Mouse (Mus musculus): ENCODE results near the gene Plek.
"Not testable (repeated sequence)": the region's sequence is repeated elsewhere in the genome, so short reads cannot be mapped to it uniquely, and the experiment has no call there.

The Plek gene

DNA sequence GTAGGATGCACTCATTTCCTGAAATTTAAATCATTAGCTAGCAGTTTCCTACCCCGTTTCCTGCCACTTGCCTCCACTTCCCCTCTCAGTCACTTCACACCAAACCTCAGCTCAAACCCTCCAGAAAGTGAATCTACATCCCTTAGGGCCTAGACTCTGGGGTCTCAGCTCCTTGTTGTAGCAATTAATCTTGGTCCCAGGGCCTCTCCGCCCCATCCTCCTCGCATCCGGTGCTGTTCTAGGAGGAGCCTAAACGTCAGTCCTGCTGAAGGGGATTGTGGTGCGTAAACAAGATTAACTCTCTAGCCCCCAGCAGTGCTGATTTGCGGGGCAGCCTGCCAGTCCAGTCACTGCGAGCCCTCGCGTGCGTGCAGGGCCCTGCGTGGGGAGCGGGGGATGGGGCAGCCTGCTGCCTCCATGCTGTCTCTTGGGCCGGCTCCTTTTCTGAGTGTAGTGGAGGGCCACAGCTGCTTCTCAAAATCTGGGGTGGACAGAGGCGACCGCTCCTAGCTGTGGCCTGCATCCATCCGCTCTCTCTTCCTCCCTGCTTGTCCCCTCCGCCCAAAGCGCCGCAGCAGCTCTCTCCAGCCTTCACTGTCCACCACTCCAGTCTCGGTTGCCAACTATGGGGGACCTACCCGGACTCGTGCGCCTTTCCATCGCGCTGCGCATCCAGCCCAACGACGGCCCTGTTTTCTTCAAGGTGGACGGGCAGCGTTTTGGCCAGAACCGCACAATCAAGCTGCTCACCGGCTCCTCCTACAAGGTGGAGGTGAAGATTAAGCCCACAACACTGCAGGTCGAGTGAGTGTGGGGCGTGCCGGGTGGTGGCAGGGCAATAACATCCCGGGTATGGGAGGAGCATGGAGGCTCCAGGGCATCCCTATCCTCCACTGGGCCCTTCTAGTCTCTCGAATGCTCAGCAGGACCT lies at the start of gene Plek, which contains the start of gene Cnrip1:
TSS of gene Plek (minus strand) at position 837 of the 931 bp plus-strand sequence.
TSS of gene Cnrip1 (plus strand) at position 42 of the 931 bp plus-strand sequence.
- peak; percentile 26 for DNase-seq (ENCODE audit: low read depth, low spot score)

GRCm38 (mm10) chr11:17086106-17086505 lies 33.9 kb upstream of the Plek start:
- DNase-seq (ENCODE audit: low read depth, low spot score): peak; percentile 44

DNA sequence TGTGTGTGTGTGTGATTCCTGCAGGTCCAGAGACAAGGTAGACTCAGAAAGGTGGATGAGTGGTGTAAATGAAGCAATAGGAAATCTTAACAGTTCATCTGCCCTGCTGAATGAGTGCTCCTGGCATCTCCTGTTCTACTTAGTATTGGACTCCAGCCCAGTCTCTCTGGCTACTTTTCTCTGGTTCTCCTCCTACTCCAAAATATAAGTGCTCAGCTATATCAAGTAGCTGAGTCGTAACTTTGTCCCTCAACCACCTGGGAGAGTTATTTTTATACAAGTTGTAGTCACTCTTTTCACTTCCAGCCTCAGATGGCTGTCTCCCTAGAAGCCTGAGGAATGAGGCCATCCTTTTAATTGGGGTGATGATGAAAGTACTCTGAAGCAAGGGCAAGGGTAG lies 31.7 kb upstream of the Plek start:
- peak; percentile 69 for DNase-seq (ENCODE audit: low read depth, low spot score)

DNA sequence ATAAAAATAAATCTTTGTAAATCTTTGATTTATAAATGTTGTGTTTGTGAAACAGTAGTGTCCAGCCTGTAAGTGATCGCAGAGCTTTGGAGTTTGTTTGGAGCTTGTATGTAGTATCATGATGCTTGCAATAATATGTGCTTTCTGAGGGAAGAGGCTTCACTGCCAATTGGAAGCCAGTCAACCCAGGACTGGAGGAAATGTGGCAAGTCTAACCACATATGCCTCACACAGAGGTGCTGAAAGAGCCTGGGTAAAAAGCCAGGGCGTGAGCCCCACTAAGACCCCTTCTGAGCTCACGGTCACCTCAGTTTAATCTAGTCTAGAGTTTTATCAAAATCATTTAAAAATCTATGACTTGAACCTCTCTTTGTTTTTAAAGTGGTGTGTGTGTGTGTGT lies 31.3 kb upstream of the Plek start:
- DNase-seq (ENCODE audit: low read depth, low spot score): peak; percentile 61

GRCm38 (mm10) chr11:17082953-17083352 lies 30.8 kb upstream of the Plek start:
- DNase-seq (ENCODE audit: low read depth, low spot score): peak; percentile 65

GRCm38 (mm10) chr11:17082086-17082485 lies 29.9 kb upstream of the Plek start:
- DNase-seq (ENCODE audit: low read depth, low spot score): no peak

GRCm38 (mm10) chr11:17075656-17076055 lies 23.5 kb upstream of the Plek start:
- peak; percentile 19 for DNase-seq (ENCODE audit: low read depth, low spot score)

DNA sequence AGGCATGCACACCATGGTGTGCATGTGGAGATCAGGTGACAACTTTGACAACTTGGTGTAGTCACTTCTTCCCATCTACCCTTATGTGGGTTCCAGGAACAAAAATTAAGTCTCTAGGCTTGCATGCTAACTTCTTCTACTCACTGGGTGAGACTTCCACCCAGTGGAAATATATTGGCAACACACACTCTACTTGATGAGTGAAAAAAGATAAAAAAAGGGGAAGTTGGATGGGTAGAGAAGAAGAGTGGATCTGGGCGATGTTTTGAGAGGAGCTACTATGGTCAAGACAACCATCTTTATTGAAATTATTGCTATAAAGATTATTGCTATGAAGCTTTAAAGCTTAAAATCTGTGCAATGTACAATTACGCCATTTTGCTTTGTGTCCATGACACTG lies 17.2 kb upstream of the Plek start:
- not testable (repeated sequence) for DNase-seq (ENCODE audit: low read depth, low spot score)

GRCm38 (mm10) chr11:17052476-17053049 lies 382 bp upstream of the Plek start:
- DNase-seq (ENCODE audit: low read depth, low spot score): peak; percentile 20

DNA sequence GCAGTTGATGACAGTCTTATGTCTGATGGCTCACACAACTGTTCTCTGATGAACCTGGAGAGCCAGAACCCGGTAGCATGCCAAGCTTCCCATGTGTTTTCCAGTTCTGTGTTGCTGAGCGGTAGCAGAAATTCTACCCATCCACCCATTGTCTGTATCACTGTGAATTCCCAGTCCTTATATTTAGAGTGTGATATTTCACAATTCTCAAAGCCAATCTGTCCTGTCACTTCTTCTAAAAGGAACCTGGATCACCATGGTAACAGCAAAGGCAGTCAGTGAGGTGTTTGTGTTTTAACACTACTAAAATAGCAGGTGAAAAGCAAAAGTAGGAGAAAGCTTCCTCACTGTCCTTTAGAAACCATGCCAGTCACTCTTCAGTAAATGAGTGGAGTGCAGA lies 6.4 kb downstream of the Plek start:
- no peak for DNase-seq (ENCODE audit: low read depth, low spot score)

DNA sequence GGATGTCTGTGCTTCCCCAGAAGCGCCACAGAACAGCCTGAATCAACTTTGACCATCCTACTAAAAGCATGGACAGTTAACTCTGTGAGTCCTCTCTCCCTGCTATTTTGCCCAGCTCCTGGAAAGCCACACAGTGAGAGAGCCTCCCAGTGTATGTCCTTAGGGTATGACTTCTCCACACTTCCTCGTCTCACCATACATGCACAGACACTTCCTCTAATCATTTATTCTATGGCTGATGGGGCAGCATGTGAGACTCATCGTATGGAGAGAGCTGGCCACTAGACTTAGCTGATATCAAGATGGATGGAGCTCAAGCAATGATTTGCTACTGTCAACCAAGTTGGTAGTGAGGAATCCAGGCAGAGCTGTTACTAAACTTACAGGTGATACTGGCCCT lies 28.2 kb downstream of the Plek start:
- no peak for DNase-seq (ENCODE audit: low read depth, low spot score)

GRCm38 (mm10) chr11:17023206-17023605 lies 29.0 kb downstream of the Plek start:
- no peak for DNase-seq (ENCODE audit: low read depth, low spot score)

DNA sequence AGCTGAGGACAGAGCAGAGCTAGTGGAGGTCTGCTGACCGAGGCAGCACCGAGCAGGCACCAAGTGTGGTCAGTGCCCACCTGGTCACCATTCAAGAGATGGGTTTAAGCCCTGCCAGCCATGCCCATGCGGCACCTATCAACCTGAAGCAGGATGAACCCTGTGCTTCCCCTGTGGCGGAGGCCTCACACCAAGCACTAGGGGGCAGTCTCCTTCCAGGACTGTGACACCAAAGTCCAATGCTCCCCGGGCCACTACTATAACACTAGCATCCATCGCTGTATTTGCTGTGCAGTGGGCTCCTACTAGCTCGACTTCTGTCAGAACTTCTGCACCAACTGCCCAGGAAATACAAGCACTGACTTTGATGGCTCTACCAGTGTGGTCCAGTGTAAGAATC lies 32.9 kb downstream of the Plek start:
- no peak for DNase-seq (ENCODE audit: low read depth, low spot score)

DNA sequence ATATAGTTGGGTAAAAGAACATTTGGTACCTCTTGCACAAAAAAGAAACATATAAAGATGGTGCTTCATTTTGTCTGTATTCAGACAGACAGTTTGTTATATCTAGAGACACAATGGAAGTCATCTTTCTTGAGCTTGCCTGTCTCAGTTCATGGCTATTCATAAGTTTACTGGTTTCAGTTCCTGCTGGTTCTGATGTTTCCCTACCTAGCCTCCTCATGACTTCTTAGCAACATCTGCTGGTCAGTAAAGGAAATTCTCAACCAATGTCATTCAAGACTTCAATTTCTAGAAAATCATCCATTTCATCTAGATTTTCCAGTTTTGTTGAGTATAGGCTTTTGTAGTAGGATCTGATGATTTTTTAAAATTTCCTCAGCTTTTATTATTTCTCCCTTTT lies 39.2 kb downstream of the Plek start:
- DNase-seq (ENCODE audit: low read depth, low spot score): no peak

- DNase-seq (ENCODE audit: low read depth, low spot score): no peak
Observed at GRCm38 (mm10) chr11:17008498-17008941, 43.7 kb downstream of the Plek start.

GRCm38 (mm10) chr11:17007517-17008173 lies 44.5 kb downstream of the Plek start:
- no peak for DNase-seq (ENCODE audit: low read depth, low spot score)

GRCm38 (mm10) chr11:17006526-17006925 lies 45.7 kb downstream of the Plek start:
- not testable (repeated sequence) for DNase-seq (ENCODE audit: low read depth, low spot score)

- DNase-seq (ENCODE audit: low read depth, low spot score): no peak
Observed at GRCm38 (mm10) chr11:17004899-17005846, 47.0 kb downstream of the Plek start.

- no peak for DNase-seq (ENCODE audit: low read depth, low spot score)
Observed at GRCm38 (mm10) chr11:17003757-17004156, 48.4 kb downstream of the Plek start.

DNA sequence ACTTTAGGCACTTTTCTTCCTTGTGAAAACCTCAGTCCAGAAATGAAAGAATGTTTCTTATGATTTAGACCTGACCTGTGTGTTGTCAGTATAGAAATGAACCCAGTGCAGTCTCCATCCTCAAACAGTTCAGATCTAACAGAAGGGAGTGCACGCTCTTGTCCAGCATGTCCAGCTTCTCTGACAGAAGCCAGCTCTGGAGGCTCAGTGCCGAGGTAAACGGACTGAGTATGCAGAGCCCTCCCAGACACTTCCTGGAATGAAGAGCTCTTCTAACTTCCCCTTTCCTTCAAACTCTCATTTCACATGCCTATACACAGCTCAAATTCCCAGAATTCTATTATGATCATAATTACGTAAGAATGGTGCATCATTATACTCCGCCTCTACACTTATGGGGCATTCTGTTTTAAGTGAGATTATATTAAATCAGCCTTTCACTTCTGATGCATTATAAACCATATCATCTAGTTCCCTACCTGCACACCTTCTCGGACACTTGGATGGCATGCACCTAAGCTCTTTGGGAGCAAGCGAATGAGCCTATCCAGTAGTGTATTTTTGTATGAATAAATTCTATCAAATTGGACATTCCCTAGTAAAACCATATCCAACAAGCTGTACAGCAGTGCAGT lies 49.3 kb downstream of the Plek start:
- DNase-seq (ENCODE audit: low read depth, low spot score): no peak
